Mouse (Mus musculus) spleen, postnatal 14 days (tissue): Measurements from ENCODE around the gene Olfr862.

Experiments
- DNase-seq, 2 experiments: peaks; one replicate each; pipeline ENCODE4 v3.0.0; 2021 to 2022; ENCODE audit warnings: low spot score in 2 of 2

Gene Olfr862

GRCm38 (mm10) chr9:19887904-19888303, at the start of gene Olfr862:
TSS of gene Olfr862 (minus strand) at chr9:19888004.
- no peak for DNase-seq

GRCm38 (mm10) chr9:19916565-19916964, 28.8 kb upstream of the Olfr862 start, which contains the start of gene Olfr77:
TSS of gene Olfr77 (plus strand) at chr9:19916865.
- no peak for DNase-seq

- DNase-seq = no peak
Measured at GRCm38 (mm10) chr9:19911170-19911569, 23.4 kb upstream of the Olfr862 start.

- DNase-seq = no peak
Measured at GRCm38 (mm10) chr9:19849647-19850046, 38.2 kb downstream of the Olfr862 start, which contains the start of gene Olfr860. TSS of gene Olfr860 (minus strand) at chr9:19849747.
